Mouse (Mus musculus) layer of hippocampus, adult 2 months (tissue): Measurements from ENCODE around the gene Chsy1. TPM values are rescaled to one million over a fixed set of nuclear protein-coding genes. Genes with fewer than 3 reads are reported as not detected.

Source experiments
- DNase-seq, 2 experiments: peaks; one replicate each; pipeline ENCODE4 v3.0.0; 2022; ENCODE audit warnings: low spot score in 2 of 2
- H3K27ac ChIP-seq: fragments of 200-600 bp; 2 replicates; pipeline ENCODE4 v1.8.1; 2022
- H3K4me3 ChIP-seq: fragments of 200-600 bp; 2 replicates; pipeline ENCODE4 v1.8.1; 2022; ENCODE audit warnings: mild to moderate bottlenecking
- CTCF ChIP-seq: fragments of 200-600 bp; conservative IDR thresholded peaks from 2 replicates; pipeline ENCODE4 v1.8.1; 2022; ENCODE audit warnings: antibody characterized with exemption, mild to moderate bottlenecking, moderate library complexity
- total RNA-seq, 2 experiments: library from RNA; stranded (reverse); gene quantifications; 2 replicates each; pipeline ENCODE4 v1.2.3; 2021

Gene Chsy1
- total RNA-seq, 2 experiments from 2014 or later: 14.2 to 14.6 TPM

- H3K27ac ChIP-seq: peak overlapping the region; percentile 18; the same call in 1 of the 2 replicates
- no peak for TF ChIP-seq CTCF
- no peak overlapping the region for H3K4me3 ChIP-seq
- DNase-seq: no peak
Observed at GRCm38 (mm10) chr7:66196609-66197445, 87.5 kb downstream of the Chsy1 start.

DNA sequence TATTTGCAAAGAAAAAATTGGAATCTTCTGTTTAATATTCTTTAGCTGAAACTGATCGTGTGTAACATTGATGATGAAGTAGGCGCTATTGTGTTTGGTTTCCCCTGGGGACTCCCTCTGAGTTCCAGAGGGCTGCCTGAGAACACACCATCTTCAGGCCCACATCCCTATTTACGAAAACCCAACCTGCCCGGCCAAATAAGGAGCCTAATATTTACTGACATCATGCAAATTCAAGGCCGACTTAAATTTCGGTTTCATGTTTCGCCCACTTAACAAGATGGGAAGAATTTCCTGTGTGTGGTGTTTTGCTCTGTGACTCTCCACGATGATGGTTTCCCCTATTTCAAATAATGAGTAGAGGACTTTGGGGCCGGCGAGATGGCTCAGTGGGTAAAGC lies 89.1 kb downstream of the Chsy1 start:
- no peak for DNase-seq
- no peak overlapping the region for H3K27ac ChIP-seq
- no peak overlapping the region for H3K4me3 ChIP-seq
- no peak for TF ChIP-seq CTCF

GRCm38 (mm10) chr7:66199391-66199831 lies 90.1 kb downstream of the Chsy1 start:
- Histone ChIP-seq H3K27ac (peak overlapping the region; percentile 53; the same call in 1 of the 2 replicates), H3K4me3 (no peak overlapping the region)
- peak; percentile 24 to 32 for DNase-seq
- TF ChIP-seq CTCF: no peak

DNA sequence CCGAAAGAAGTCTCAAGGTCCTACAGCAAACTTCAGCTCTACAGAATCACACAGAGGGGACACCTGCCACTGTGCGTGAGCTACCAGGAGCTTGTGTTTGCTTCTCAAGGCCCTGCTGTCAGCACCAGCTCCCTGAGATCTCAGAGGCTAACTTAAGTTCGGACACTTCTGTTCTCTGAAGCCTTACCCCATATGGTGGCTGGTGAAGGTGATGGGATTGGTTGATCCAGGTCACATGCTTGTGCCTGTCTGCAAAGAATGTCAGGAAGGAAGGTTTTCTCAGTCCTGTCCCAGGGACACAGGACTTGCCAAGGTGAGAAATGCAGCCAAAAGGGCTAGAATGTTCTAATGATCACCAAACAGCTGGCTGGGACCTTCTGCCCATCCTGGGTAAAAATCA lies 91.1 kb downstream of the Chsy1 start:
- Histone ChIP-seq H3K4me3 (no peak overlapping the region), H3K27ac (no peak overlapping the region)
- no peak for DNase-seq
- TF ChIP-seq CTCF: no peak

- DNase-seq: no peak
- H3K4me3 ChIP-seq: no peak overlapping the region
- no peak overlapping the region for H3K27ac ChIP-seq
- TF ChIP-seq CTCF: no peak
Observed at GRCm38 (mm10) chr7:66200791-66201450, 91.6 kb downstream of the Chsy1 start.

- no peak for DNase-seq
- Histone ChIP-seq H3K27ac (no peak overlapping the region), H3K4me3 (no peak overlapping the region)
- no peak for TF ChIP-seq CTCF
Observed at GRCm38 (mm10) chr7:66201657-66202056, 92.3 kb downstream of the Chsy1 start.

GRCm38 (mm10) chr7:66209920-66210319 lies 100.6 kb downstream of the Chsy1 start:
- no peak for DNase-seq
- H3K27ac ChIP-seq: no peak overlapping the region
- no peak for TF ChIP-seq CTCF
- no peak overlapping the region for H3K4me3 ChIP-seq

DNA sequence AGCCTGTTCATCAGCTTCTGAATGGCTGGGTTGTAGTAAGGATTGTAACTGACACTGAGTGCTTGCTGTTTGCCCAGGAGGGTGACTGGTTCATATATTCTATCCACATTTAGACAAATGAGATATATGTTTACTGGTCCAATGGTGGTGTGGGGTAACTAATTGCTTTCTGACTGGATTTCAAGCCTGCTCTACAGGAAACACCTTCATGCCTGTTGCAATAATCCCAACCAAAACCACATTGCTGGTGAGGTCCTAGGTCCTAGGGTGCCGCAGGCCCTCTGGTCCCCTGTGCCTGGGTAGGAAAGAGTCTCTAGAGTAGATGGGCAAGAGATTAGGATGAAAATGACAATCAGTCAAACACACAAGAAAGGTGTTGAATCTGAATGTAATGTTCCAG lies 103.6 kb downstream of the Chsy1 start:
- no peak for DNase-seq
- Histone ChIP-seq H3K4me3 (no peak overlapping the region), H3K27ac (no peak overlapping the region)
- TF ChIP-seq CTCF: no peak

DNA sequence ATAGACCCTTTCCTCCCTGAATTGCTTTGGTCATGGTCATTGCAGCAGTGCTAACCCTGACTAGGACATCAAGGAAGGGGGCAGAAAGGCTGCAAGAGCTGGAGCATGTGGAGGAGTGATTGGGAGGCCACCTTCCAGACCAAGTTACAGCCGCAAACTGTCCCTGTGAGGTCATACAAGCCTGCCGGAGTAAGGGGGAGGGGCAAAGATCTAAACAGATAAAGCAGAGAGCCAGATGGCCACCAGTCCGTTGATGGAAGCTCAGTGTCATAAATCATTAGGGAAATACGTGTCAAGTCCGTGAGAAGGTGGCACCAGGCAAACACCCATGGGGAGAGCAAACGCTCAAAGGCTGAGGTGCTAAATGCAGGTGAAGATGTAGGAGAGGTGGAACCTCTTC lies 105.2 kb downstream of the Chsy1 start:
- TF ChIP-seq CTCF: no peak
- Histone ChIP-seq H3K4me3 (no peak overlapping the region), H3K27ac (no peak overlapping the region)
- DNase-seq: no peak

DNA sequence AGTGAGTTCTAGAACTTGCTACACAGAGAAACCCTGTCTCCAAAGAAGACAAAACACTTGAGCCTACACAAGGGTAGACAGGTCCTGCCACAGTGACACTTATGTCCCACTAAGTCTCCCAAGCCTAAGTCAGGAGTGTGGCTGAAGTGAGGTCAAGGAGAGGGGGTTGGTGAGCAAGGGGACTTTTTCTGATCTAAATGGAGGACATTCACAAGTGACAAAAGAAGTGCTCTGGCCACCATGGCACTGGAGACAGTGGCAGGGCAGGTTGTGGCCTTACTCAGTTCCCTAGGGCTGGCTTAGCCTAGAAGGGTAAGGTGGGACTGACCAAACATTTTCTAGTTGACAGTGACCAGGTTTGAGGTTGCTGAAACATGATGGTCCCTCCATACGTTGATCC lies 106.6 kb downstream of the Chsy1 start:
- Histone ChIP-seq H3K27ac (no peak overlapping the region), H3K4me3 (no peak overlapping the region)
- TF ChIP-seq CTCF: no peak
- DNase-seq: no peak

DNA sequence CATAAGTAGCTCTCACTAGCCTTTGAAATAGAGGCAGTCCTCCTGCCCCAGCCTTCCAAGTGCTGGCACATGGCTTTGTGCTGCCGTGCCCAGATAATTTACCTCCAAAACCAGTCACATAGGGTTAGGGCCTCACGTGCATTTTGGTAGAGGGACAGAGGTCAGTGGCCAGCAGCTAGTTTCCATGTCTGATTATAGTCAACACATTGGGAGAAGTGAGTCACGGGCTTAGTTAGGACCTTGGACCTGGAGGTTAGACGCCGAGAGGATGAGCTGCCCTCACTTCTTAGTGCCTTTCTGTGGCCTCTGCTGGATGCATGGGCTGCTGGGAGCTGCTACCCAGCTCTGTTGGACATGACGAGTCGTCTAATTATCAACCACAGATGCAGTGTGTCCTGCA lies 107.7 kb downstream of the Chsy1 start:
- TF ChIP-seq CTCF: no peak
- no peak for DNase-seq
- H3K27ac ChIP-seq: no peak overlapping the region
- no peak overlapping the region for H3K4me3 ChIP-seq

DNA sequence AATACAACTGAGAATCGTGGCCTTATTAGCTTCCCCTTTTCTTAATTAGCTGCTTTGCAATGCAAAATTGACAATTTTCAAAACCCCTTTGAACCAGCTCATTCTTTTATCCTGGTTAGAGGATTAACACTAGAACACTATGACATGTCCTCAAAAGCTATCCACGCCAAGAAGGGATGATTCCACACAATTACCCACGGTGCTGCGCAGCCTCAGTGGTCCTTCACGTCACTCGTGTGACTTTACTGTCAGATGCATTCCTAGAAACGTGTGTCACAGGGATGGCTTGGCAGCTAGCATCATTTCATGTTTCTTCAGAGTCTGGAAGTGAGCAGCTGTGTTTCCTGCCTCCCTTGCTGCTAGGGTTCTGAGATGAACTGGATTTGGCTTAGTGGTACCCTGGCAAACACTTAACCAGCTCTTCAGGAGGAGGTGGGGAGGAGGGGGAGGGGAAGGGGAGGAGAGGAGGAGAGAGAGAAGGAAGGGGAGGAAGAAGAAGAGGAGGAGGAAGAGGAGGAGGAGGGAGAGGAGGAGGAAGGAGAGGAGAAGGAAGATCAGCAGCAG lies 108.3 kb downstream of the Chsy1 start:
- no peak for DNase-seq
- peak overlapping the region; percentile 48; the same call in 1 of the 2 replicates for H3K27ac ChIP-seq
- no peak for TF ChIP-seq CTCF
- no peak overlapping the region for H3K4me3 ChIP-seq
